Mouse (Mus musculus): Measurements from ENCODE around the gene Ergic1.

Gene Ergic1

GRCm38 (mm10) chr17:26602371-26602885 is 41.1 kb downstream of the Ergic1 start:
- DNase-seq = peak; percentile 58

- no peak for DNase-seq
These were observed 42.0 kb downstream of the Ergic1 start for GRCm38 (mm10) chr17:26603311-26603710.

GRCm38 (mm10) chr17:26605636-26606035 is 44.3 kb downstream of the Ergic1 start:
- no peak for DNase-seq

DNA sequence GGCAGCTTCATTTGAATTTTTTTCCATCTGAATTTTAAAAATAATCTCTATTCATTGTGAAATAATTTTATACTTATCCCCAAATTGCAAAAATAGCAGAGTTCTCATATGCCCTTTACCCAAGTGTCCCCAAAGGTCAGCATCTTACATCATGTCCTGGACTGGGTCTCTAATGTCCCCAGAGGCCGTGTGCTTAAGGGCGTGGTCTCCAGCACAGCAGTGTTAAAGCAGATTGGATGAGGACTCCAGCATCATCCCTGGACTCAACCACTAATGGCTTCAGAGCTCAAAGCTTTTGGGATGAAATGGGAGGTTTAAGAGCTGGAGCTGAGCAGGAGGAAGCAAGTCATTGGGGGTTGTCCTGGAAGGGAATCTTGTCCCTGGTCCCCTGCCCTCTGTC is 45.2 kb downstream of the Ergic1 start:
- no peak for DNase-seq

DNA sequence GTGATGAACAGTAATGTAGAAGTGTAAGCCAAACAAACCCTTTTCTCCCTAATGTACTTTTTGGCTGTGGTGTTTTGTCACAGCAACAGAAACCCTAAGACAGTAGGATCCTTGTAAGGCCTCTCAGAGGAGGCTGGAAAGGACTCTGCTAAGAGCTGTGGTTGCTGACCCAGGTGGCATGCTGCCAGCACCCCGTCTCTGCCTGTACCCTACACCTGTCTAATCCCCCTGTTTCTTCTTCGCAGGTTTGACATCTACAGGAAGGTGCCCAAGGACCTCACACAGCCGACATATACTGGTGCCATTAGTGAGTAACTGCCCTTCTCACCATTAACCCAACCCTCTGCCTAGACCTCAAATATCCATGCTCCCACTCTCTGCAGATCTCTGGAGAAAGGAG is 47.1 kb downstream of the Ergic1 start:
- DNase-seq = no peak

- no peak for DNase-seq
These were observed 47.6 kb downstream of the Ergic1 start for GRCm38 (mm10) chr17:26608877-26609276.

GRCm38 (mm10) chr17:26609820-26610219 is 48.5 kb downstream of the Ergic1 start:
- peak; percentile 88 for DNase-seq

- DNase-seq = no peak
These were observed 50.0 kb downstream of the Ergic1 start for GRCm38 (mm10) chr17:26611328-26611727.

DNA sequence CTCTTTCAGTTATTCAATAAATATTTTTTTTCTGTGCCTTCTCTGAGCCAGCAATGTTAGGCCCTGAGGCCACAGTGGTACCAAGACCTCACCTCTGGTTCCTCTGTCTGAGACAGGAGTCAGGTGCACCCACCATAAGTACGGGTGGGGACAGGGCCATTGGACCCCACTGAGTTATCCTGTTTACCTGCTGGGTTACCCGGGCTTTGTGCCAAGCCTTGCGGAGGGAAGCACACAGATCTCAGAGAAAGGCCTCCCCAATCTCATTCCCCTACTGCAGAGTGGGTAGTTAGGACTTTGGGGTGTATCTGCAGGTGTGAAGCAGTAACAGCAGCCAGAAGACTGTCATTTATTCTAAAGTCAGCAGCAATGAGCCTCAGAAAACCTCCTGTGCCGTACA is 50.6 kb downstream of the Ergic1 start:
- no peak for DNase-seq

DNA sequence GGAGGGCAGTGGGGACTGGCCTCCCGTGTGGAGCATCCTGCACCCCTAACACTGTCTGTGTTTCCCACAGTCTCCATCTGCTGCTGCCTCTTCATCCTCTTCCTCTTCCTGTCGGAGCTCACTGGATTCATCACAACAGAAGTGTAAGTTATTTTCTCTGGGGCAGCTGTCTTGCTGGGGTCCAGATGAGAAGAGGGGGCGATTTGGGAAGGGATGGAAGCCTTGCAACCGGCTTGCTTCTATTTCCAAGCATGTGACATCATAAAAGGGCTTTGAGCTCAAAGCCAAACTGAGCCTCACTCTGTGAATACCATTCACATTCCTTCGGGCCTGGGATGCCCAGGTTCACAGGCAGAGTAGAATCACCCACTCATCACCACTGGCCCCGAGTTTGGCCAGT is 53.0 kb downstream of the Ergic1 start:
- no peak for DNase-seq

GRCm38 (mm10) chr17:26614708-26615486 is 53.6 kb downstream of the Ergic1 start:
- no peak for DNase-seq

DNA sequence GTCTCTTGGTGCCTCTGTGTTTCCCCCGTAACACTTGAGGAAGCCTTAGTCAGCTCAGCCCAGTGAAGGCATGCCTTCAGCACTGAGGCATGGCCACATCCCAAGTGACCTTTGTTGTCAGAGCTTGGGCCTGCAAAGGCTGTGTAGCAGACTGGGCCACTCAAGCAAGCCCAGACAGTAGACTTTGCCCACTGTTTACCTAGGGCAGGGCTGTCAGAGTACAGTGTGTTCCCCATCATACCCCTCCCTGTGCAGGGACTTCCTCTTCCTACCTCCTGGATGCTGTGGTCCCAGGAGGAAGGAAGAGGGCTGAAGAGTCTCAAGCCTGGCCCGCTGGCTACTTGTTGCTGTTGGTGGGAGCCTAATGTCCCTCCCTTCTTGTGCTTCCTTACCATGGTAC is 55.4 kb downstream of the Ergic1 start:
- DNase-seq = no peak

GRCm38 (mm10) chr17:26618498-26618897 is 57.2 kb downstream of the Ergic1 start:
- no peak for DNase-seq

- no peak for DNase-seq
These were observed 58.3 kb downstream of the Ergic1 start for GRCm38 (mm10) chr17:26619577-26619976.

DNA sequence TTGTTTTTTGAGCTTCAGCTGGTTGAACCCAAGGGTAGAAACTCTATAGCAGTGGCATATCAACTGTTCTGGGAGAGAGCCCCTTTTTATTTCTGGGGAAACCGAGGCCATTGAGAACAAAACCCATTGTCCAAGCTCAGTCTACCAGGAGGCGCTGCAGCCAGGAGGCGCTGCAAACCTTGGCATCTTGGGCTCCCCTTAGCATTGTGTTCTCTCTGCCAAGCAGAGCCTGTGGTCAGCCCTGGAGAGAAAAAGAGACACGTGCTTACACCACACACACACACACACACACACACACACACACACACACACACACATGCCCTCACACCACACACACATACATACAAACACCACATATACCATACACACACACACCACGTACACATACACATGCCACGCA is 59.0 kb downstream of the Ergic1 start:
- no peak for DNase-seq

DNA sequence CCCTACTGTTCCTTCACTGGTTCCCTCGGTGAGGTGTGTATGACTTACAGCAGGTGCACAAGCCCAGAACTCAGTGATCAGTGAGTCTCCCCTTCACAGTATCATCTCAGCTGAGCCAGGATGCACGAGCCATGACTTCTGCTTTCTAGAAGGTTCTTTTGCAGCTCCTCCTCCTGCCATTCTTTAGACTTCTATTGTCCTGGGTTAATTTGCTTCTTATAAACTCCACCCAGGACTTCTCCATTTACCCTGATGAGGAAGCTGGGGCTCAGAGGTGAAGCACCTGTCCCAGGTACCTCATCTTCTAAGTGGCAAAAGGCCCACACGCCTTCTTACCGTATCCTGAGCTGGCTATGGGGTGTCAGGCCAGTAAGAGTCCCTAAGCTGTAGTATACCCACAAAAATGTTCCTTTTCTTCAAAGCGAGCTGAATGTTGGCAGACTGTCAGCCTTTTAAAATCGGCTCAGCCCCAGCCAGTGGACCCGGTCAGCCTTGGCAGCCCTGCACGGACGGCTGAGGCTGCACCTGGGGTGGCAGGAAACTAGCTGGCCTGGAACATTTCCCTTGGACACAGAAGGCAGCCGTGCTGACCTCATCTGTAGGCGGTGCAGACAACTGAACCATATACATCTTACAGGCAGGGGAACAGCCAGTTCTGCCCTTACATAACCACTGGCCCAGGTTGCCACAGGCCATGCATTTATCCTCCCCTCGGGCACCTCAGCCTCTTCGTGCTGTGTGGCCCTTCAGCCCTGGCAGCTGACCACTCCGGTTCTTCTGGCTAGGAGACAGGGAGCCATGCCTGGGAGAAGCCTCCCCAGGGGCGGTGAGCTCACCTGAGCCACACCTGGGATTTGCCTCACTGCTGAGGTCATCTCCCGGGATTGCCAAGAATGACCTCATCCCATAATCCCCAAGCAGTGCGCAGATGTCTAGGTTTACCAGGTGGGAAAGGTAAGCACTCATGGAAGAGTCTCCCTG is 59.8 kb downstream of the Ergic1 start:
- DNase-seq = peak; percentile 64

DNA sequence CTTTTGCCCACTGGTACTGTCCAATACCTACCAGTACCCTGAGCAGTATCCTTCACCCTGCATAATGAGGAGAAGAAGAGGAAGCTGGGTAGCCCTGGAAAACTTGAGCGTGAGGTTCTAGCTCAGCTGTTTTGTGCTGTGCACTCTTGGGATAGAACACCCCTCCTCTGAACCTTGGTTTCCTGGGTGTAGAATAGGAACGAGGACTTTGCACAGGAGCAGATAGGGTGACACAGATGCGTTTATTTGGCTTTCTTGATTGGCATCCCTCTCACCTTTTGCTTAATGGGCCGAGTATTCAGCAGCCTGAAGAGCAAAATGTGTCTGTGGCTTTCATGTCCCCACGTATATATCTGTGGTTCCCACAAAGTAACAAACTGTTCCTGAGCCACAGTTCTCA is 60.6 kb downstream of the Ergic1 start:
- DNase-seq = no peak

- no peak for DNase-seq
These were observed 62.7 kb downstream of the Ergic1 start for GRCm38 (mm10) chr17:26623991-26624390.

DNA sequence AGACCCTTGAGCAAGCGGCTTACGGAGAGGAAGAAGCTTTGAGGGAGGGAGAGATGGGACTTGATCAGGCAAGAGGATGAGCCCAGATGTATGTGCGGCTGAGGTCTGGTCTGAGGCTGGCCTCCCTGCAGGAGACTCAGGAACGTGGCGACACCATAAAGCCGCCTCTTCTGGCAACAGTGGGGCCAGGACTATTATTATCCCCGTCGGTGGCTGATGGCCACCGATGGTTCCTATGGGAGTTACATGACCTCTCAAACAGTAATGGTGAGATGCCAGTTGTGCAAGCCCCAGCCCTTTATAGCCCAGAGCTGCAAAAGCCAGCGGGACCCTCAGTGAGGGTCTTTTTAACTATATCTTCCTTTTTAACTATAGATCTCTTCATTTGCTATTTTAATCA is 63.7 kb downstream of the Ergic1 start:
- DNase-seq = no peak

- DNase-seq = no peak
These were observed 64.3 kb downstream of the Ergic1 start for GRCm38 (mm10) chr17:26625521-26626010.

DNA sequence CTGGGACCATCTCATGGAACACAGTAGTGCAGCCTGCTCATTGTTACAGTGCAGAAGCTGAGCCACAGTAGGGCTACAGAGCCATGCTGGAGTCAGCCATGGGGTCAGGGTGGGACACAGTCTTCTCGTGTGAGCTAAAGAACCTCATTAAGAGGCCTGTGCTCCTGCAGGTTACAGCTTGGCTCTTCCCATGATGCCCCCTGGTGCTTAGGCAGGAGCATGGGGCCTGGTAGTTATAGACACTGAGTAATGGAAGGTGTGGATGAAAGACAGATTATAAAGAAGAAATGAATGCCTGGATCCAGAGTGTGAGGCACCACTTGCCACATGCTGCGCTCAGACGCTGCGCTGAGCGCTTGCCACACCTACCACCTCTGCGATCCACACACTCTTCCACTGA is 67.2 kb downstream of the Ergic1 start:
- no peak for DNase-seq

GRCm38 (mm10) chr17:26628936-26629335 is 67.6 kb downstream of the Ergic1 start:
- DNase-seq = no peak

DNA sequence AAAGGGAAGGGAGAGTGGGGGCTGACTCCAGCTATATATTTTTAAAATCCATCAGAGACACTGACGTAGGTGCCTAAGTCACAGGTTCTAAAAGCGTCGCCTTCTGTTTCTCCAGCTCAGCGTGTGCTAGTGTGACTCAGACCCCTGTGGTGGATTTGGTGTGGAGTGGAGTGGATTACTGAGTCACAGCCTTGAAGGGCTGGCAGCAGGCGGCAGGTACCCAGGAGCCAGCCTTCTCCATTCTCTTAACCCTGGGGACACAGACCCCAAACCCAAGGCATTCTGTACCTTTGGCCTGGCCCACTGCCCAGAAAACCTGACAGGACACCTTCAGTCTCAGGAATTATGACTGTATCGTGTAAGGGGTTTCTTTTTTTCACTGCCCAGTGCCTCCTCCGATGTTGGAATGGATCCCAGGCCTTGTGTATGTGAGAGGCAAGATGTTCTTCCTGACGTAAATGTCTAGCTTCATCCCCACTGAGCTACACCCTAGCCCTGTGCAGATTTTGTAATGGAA is 70.6 kb downstream of the Ergic1 start:
- DNase-seq = peak; percentile 91

Data from right cerebral cortex, adult 18-20 months (tissue).